Mouse (Mus musculus) adrenal gland (tissue): ENCODE measurements around the gene Actg1.

Experiments
- intact Hi-C: fragments of 180-260 bp; cut with DNase I; formaldehyde crosslinking; loops from one replicate; pipeline ENCODE4 v1.15.1; 2025
- long read RNA-seq, 2 experiments: library from polyadenylated mRNA; unstranded; transcript quantifications; one replicate each; pipeline ENCODE4 v2.0.0; 2020; ENCODE audit warnings: borderline replicate concordance in 1 of 2; ENCODE audit not compliant: insufficient replicate concordance in 1 of 2

Gene Actg1
- long read RNA-seq, experiment 1, transcript Actg1-202 (6 exons, 1,952 nt) = major isoform, 1,298 of 1,469 reads
- long read RNA-seq, experiment 1, transcript Actg1-204 (5 exons, 1,827 nt) = minor isoform, 8 of 1,469 reads
- long read RNA-seq, experiment 1, partial matches to known transcripts = 92 of 1,469 reads
- long read RNA-seq, experiment 1, other reads (novel, unspliced or antisense) = 70 of 1,469 reads
- long read RNA-seq, experiment 2, transcript Actg1-202 (6 exons, 1,952 nt) = major isoform, 1,592 of 1,784 reads
- long read RNA-seq, experiment 2, transcript Actg1-204 (5 exons, 1,827 nt) = minor isoform, 16 of 1,784 reads
- long read RNA-seq, experiment 2, partial matches to known transcripts = 107 of 1,784 reads
- long read RNA-seq, experiment 2, other reads (novel, unspliced or antisense) = 68 of 1,784 reads

DNA sequence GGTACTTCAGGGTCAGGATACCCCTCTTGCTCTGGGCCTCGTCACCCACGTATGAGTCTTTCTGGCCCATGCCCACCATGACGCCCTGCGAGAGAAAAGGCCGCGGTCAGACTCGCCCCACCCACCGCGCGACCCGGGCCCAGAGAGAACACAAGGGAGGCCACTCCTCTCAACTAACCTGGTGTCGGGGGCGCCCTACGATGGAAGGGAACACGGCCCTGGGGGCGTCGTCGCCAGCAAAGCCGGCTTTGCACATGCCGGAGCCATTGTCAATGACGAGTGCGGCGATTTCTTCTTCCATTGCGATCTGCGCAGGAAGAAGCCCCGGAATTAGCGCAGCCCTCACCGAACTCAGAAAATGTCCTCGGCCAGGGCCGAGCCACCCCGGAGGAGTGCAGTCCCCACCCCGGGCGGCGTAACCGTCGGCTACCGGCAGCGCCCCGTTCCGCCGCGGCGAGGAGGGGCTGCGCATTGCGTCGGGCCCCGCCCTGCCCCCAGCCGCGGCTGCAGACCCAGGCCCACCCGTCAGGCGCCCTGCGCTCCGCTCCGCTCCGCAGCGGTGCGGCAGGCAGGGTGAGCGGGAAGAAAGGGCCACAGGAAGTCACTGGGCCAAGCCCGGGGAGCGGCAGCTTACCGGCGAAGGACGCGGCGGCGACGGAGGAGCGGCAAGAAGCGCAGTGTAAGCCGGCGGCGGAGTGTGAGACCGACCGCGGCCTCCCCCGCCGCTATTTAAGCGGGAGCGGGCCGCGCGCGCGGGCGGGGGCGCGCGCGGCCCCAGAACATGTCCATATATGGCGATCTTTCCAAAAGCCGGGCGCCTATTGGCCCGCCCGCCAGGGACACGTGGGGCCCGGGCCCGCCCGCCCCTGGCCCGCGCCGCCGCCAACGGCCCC, at the start of gene Actg1:
Gene Actg1 (minus strand): TSS at position 752 of the 893 bp plus-strand sequence.
- intact Hi-C loops = no loop called here

GRCm38 (mm10) chr11:120397602-120398001, 49.3 kb upstream of the Actg1 start:
- intact Hi-C loops = no loop called here

DNA sequence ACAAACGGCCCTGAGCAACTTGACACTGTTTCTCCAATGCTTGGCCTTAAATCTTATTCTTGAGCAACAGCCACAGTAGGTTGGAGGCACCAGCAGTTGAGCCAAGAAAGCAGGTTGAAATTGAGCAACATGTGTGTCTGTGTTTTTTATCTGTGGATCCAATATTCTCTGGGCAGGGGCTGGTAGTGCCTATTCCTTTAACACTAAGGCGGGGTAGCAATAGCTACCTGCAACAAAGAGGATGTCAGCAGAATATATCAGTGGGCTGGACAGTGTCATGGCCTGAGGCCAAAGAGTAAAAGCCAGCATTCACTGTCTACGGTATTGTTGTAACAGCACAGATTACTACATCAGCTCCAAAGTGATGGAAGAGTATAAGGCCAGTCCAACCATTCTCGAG, 47.3 kb upstream of the Actg1 start:
- intact Hi-C loops = no loop called here

DNA sequence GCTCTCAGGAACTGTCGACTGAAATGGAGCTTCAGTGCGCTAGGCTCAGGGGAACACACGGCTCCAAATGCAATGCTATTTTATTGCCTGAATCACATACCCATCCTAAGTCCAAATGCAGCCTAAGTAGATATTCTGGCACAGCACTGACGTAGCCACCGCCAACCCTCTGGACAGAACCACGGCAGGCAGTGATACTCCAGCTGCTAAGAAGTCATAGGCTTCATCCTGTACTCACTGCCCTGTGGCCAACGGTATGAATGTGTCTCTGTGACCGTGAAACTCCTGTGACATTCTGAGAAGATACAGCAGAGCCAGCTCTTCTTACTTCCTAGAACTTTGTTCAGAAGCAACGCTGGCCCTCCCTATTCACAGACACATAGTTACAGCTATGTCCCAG, 40.2 kb upstream of the Actg1 start:
- intact Hi-C loops = no loop called here

GRCm38 (mm10) chr11:120387157-120387556, 38.8 kb upstream of the Actg1 start:
- intact Hi-C loops = no loop called here

DNA sequence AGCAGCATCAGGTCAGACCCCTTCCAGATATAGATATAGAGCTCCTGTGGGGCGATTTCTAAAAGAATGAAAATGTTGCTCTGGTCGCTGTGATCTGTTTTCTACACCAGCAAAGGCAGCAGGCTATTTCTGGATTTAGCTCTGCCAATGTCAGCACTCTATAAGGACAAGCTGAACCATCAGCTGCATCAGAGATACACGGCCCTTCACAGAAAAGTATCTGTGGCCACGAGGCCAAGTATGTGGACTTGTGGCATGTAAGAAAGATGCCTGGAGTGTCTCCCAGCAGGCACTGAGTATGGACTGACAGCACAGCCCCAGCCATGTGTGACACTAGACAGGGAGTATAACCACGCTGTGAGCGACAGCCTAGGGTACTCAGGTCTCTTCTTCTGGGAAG, 38.3 kb upstream of the Actg1 start:
- intact Hi-C loops = no loop called here

DNA sequence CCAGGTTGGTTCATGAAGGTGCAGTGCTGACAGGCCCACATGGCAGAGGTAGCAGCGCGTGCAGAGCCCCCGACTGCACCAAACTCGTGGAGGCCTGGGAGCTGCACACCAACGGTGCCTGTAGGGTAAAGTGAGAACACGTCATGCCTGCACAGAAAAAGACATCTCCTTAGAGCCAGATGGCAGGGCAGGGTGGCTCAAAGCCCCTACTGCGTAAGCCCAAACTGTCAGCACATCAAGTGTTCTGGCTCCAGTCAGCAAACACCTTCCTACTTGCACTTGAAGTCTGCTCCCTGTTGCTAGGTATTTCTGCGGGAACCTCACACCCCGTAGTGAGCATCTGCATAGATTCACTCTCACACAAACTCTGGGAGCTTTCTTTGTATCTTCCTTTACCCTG, 34.2 kb upstream of the Actg1 start:
- intact Hi-C loops = loop anchor here (5.0 kb wide), 1 partner anchor 45 kb away; no protein-coding TSS in a partner anchor

- intact Hi-C loops = loop anchor here (5.0 kb wide), 1 partner anchor 46 kb away; no protein-coding TSS in a partner anchor
Measured at GRCm38 (mm10) chr11:120381157-120381556, 32.8 kb upstream of the Actg1 start.

GRCm38 (mm10) chr11:120380271-120380670, 31.9 kb upstream of the Actg1 start:
- intact Hi-C loops = loop anchor here (5.0 kb wide), 1 partner anchor 47 kb away; no protein-coding TSS in a partner anchor

DNA sequence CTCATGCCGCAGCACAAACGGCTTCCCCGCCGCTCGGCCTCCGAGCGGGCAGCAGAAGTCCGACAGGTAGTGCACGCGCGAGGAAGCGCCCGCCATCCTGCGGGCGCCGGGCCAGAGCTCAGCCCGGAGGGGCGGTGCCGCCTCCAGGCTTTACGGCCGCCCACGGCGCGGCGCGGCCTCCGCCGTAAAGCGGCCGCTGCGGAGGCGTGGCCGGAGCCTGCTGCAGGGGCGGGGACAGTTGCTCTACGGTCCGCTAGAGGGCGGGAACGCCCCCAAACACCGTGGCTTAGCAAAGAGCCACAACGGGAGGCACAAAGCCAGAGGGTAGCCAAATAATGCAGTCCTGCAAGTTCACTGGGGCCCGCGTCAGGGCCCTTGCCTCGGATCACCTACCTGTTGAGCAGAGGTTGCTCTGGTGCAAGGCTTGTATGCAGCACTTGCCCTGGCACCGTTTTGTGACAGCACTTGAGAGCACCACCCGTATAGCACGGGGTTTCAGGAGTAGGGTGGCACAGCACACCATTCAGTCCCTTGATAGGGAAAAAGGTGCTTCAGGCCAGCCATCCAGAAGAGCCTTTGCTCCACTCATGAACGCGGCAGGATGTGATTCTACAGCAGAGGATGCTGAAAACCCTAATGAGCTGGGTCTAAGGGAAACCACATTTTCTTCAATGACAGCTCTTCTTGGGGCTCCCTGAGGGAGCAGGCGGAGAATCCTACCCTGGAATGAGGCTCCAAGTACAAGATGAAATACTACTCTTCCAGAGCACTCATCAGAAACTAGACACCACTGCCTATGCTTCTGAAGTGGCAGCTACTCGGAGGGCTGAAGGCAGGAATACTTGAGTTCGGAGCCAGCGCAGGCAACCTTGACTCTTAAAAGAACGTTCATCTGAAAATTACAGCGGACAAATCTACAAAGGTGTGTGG, 30.5 kb upstream of the Actg1 start, which contains the start of gene Faap100:
Gene Faap100 (minus strand): TSS at position 154 of the 930 bp plus-strand sequence.
- intact Hi-C loops = no loop called here

DNA sequence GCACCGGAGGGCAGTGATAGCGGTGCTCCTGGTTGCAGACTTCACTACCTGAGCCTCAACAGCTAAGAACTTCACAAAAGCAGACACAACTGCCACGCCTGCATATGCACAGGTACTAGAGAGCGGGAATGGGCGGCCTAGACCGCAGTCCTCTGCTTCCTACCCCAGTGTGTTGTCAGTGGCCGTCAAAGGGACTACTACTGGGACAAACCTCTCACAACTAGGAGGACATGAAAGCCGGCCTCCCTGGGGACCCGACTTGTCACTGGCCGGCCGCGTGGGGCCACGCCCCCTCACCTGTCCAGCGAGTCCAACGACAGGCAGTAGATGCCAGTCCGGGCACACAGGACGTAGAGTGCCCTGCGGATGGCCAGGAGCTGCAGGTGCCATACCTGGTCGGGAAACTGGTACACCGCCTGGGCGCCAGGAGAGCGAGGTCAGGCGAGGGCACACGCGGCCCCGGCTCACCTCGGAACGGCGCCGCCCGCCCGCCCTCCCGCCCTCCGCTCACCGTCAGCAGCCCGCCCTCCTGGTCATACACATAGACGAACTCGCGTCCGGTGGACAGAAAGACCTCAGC, 29.8 kb upstream of the Actg1 start:
- intact Hi-C loops = no loop called here

- intact Hi-C loops = no loop called here
Measured at GRCm38 (mm10) chr11:120377337-120377736, 29.0 kb upstream of the Actg1 start.

DNA sequence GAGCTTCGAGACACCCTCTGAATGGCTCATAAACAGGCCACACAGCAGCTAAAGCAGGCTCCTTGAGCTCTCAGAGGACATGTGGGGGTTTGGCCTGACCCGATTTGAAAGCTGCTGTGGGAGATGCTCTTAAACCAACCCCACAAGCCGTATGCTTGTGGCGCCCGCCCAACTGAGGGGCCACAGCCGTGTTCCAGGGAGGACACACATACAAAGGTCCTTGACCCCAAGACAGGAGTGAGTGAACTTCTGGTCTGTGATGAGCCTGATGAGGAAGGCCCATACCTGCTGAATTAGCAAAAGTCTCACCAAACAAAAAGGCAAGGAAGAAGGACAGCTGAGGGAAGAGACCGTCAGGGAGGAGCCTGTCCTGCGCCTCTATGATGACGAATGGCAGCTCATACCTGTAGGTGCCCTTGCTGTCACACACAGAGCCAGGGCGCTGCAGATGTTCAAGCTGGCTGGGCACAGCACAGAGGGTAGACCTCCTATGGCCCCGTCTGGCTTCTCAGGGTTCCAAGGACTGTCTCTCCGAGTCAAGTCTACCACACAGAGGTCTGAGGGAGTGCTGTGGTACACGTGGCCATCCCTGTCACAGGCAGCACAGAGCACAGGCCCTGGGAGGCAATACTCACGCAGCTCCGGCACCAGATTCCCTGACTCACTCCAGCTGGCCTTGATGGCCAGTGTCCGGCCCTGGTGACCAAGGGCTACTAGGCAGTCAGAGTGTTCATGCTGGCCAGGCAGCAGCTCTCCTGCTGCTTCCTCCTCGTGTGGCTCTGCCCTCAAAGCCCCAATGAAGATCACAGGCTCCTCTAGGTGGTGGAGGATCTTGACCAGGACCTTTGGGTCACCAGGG, 28.2 kb upstream of the Actg1 start:
- intact Hi-C loops = no loop called here

DNA sequence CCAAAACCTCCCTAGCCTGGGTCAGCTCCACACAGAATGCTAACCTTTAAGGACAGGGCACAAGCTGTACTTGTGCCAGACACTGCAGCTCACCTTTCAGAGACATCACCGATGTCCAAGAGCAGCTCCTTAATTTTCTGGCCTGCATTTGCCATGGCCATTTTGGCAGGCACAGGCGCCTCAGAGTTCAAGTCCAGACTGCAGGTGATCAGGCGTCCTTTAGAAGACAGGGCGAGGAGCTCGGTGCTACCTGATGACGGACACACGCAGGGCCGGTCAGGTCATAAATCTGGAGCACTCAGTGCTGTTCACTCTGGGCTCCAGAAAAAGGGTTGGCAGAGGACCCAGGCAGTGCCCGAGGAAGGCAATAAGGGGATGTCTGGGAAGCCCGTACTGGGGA, 27.0 kb upstream of the Actg1 start:
- intact Hi-C loops = loop anchor here (1.0 kb wide), 1 partner anchor 19 kb away; no protein-coding TSS in a partner anchor

DNA sequence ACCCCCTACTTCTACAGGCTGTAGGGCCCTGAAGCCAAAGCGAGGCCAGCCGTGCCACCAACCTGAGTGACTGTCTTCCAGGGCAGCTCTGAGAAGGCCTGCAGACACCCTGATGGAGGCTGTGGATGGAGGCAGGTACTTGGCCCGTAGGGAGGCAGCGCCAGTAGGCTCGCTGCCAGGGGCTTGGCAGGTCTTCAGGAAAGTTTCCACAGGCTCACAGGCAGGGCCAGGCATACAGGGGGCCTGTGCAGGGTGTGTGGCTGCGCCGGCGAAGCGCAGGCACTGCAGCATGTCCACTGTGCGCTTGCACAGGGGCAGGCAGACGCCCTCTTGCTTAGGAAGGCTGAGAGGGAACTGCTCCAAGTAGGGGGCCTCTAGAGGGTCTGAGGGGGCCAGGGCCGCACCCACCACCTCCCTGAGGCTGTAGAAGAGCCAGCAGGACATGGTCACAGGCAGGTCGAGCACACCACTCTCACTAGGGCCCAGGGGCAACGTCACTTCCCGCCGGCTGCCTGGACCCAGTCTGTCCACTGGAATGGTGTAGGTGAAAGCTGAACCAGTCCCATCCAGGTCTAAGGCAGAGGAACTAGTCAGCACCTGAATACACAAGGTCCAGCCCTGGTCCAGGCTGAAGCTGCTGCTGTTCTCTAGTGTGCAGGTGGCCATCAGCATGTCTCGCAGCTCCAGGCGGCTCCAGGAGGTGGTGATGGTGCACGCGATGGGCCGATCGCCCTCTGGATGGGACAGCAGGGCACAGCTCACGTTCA, 25.7 kb upstream of the Actg1 start:
- intact Hi-C loops = no loop called here

- intact Hi-C loops = no loop called here
Measured at GRCm38 (mm10) chr11:120373025-120373424, 24.7 kb upstream of the Actg1 start.

GRCm38 (mm10) chr11:120369656-120370055, 21.3 kb upstream of the Actg1 start:
- intact Hi-C loops = no loop called here

DNA sequence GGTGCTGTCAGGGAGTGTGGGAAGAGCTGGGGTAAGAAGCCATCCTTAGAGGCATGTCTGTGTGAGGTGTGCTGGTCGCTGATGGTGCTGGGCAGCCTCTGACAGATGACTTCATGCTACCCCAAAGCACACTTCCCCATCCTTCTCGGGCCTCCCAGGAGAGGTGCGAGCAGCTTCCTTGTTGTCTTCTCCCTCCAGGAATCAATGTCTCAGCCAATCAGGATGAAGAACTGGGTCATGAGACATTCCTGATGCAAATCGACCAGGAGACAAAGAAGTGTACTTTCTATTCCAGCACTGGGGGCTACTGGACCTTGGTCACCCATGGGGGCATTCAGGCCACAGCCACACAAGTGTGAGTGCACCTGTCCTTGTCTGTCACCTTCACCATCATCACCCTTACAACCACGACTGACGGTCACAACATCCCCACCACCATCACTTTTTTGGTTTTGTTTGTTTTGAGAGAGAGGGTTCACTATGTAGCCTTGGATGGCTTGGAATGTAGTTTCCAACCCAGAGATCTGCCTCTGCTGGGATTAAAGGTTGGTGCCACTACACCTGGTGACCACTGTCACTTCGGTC, 18.2 kb upstream of the Actg1 start:
- intact Hi-C loops = no loop called here
